Mouse (Mus musculus) G1E (cell line): ENCODE results near the gene Fam83e.

Experiments
- CTCF ChIP-seq: IDR thresholded peaks from 2 replicates; pipeline ENCODE4 v1.5.1; 2012; ENCODE audit warnings: low read depth, low read length, inconsistent platforms, mixed read lengths
- GATA1 ChIP-seq: IDR thresholded peaks from 2 replicates; pipeline ENCODE4 v1.6.1; 2012; ENCODE audit warnings: borderline replicate concordance, low read length, inconsistent platforms, mixed read lengths
- POLR2AphosphoS5 ChIP-seq: IDR thresholded peaks from 2 replicates; pipeline ENCODE4 v1.6.1; 2012; ENCODE audit warnings: low read depth, low read length, inconsistent platforms; ENCODE audit not compliant: insufficient replicate concordance
- TAL1 ChIP-seq: conservative IDR thresholded peaks from 2 replicates; pipeline ENCODE4 v1.6.1; 2012; ENCODE audit warnings: low read depth, low read length, inconsistent platforms, mixed read lengths

GRCm38 (mm10) chr7:45706721-45707241 lies 14.2 kb upstream of the Fam83e start:
- TF ChIP-seq CTCF (no peak), TAL1 (no peak), GATA1 (no peak), POLR2AphosphoS5 (no peak)
